Mouse (Mus musculus) liver, postnatal 0 days (tissue): ENCODE measurements around the gene Ncdn. TPM values are rescaled to one million over a fixed set of nuclear protein-coding genes. Genes with fewer than 3 reads are reported as not detected.

Source experiments
- ATAC-seq: fragments of 200-750 bp; cut with Nextera tagmentation; 2 replicates; pipeline ENCODE4 v1.8.0; 2017; ENCODE audit warnings: mild to moderate bottlenecking, moderate library complexity
- DNase-seq: peaks from one replicate; pipeline ENCODE4 v3.0.0-alpha.2; 2016
- H3K27ac ChIP-seq: fragments of 300-500 bp; sonication (generic); 2 replicates; pipeline ENCODE4 v1.5.1; 2014; ENCODE audit warnings: antibody characterized with exemption, moderate library complexity, mild to moderate bottlenecking, low read depth
- H3K27me3 ChIP-seq: fragments of 300-500 bp; sonication (generic); 2 replicates; pipeline ENCODE4 v1.6.1; 2014; ENCODE audit warnings: low read length, control low read depth, mixed read lengths; ENCODE audit not compliant: insufficient read depth
- H3K36me3 ChIP-seq: fragments of 300-500 bp; sonication (generic); replicated peaks from 2 replicates; pipeline ENCODE4 v1.6.1; 2014; ENCODE audit warnings: mild to moderate bottlenecking, control low read depth, low read length, moderate library complexity, mixed read lengths; ENCODE audit not compliant: insufficient read depth
- H3K4me1 ChIP-seq: fragments of 300-500 bp; sonication (generic); 2 replicates; pipeline ENCODE4 v1.6.1; 2014; ENCODE audit warnings: antibody characterized with exemption, mild to moderate bottlenecking, control low read depth; ENCODE audit not compliant: insufficient read depth
- H3K4me2 ChIP-seq: fragments of 300-500 bp; sonication (generic); 2 replicates; pipeline ENCODE4 v1.6.1; 2014; ENCODE audit warnings: low read depth, mild to moderate bottlenecking, low read length, moderate library complexity, mixed read lengths
- H3K4me3 ChIP-seq: fragments of 300-500 bp; sonication (generic); 2 replicates; pipeline ENCODE4 v1.5.1; 2014; ENCODE audit warnings: low read depth, low read length
- H3K9ac ChIP-seq: fragments of 300-500 bp; sonication (generic); replicated peaks from 2 replicates; pipeline ENCODE4 v1.6.1; 2014; ENCODE audit warnings: mild to moderate bottlenecking, moderate library complexity
- H3K9me3 ChIP-seq: fragments of 300-500 bp; sonication (generic); 2 replicates; pipeline ENCODE4 v1.6.1; 2016; ENCODE audit warnings: mild to moderate bottlenecking, control low read depth, low read length, mixed read lengths
- CTCF ChIP-seq: sonication (generic); IDR thresholded peaks from 2 replicates; pipeline ENCODE4 v1.5.1; 2016; ENCODE audit warnings: antibody characterized with exemption, low read depth
- EP300 ChIP-seq: IDR thresholded peaks from 2 replicates; pipeline ENCODE4 v1.6.1; 2016; ENCODE audit warnings: antibody characterized with exemption, low read depth, mild to moderate bottlenecking
- WGBS: fragments of 180-500 bp; shearing (Covaris S2); extraction: QIAGEN DNeasy Blood & Tissue Kit; methylation state at CpG from one replicate; pipeline ENCODE4 v1.1.7; 2014; ENCODE audit not compliant: insufficient replicate concordance; 5-methylcytosine and 5-hydroxymethylcytosine counted together
- polyA plus RNA-seq: library from polyadenylated mRNA; unstranded; fragments of >200 nt; fragmentation: Nextera tagmentation; extraction: Ambion mirVana; gene quantifications from 2 replicates; pipeline ENCODE4 v1.2.1, GENCODE M21; 2015

Ncdn gene
- polyA plus RNA-seq, 1 experiment from 2014 or later = 4.2 TPM

GRCm38 (mm10) chr4:126734001-126734603 lies 19.1 kb downstream of the Ncdn start:
- TF ChIP-seq EP300 (no peak), CTCF (no peak)
- Histone ChIP-seq H3K4me1 (peaks cover 17% of the 10 kb centered on the region; the same call in 1 of the 2 replicates), H3K4me3 (no peak overlapping the region), H3K4me2 (no peak overlapping the region), H3K36me3 (no peaks in the 10 kb centered on the region), H3K27ac (no peak overlapping the region), H3K9ac (no peak overlapping the region), H3K9me3 (no peaks in the 10 kb centered on the region), H3K27me3 (peaks cover 93% of the 10 kb centered on the region)
- 4% methylated on average over 16 of the region's 16 CpGs for WGBS
- no peak for DNase-seq
- ATAC-seq = no peak

- H3K27me3 ChIP-seq = peaks cover 84% of the 10 kb centered on the region
- H3K9me3 ChIP-seq = no peaks in the 10 kb centered on the region
- peak; percentile 59 for DNase-seq
- H3K27ac ChIP-seq = no peak overlapping the region
- H3K9ac ChIP-seq = no peak overlapping the region
- peaks cover 17% of the 10 kb centered on the region; the same call in 1 of the 2 replicates for H3K4me1 ChIP-seq
- ATAC-seq = peak; percentile 62; the same call in 1 of the 2 replicates
- WGBS = 6% methylated on average over 26 of the region's 26 CpGs
- H3K4me2 ChIP-seq = 0 out of 2 replicates have a peak overlapping the region, but pooled peaks have one; percentile 35
- peak overlapping the region; percentile 11 for H3K4me3 ChIP-seq
- no peak for TF ChIP-seq EP300
- no peak for TF ChIP-seq CTCF
- H3K36me3 ChIP-seq = no peaks in the 10 kb centered on the region
Observed at GRCm38 (mm10) chr4:126732531-126733380, 20.5 kb downstream of the Ncdn start.

- Histone ChIP-seq H3K4me2 (0 out of 2 replicates have a peak overlapping the region, but pooled peaks have one; percentile 35), H3K4me3 (0 out of 2 replicates have a peak overlapping the region, but pooled peaks have one; percentile 11), H3K27me3 (peaks cover 79% of the 10 kb centered on the region), H3K36me3 (no peaks in the 10 kb centered on the region), H3K4me1 (peaks cover 17% of the 10 kb centered on the region; the same call in 1 of the 2 replicates), H3K9me3 (no peaks in the 10 kb centered on the region), H3K9ac (no peak overlapping the region), H3K27ac (no peak overlapping the region)
- WGBS = 4% methylated on average over 18 of the region's 18 CpGs
- ATAC-seq = no peak
- TF ChIP-seq CTCF = no peak
- TF ChIP-seq EP300 = no peak
- no peak for DNase-seq
Observed at GRCm38 (mm10) chr4:126732111-126732510, 21.1 kb downstream of the Ncdn start.

GRCm38 (mm10) chr4:126707439-126707826 lies 45.8 kb downstream of the Ncdn start:
- ATAC-seq = no peak
- H3K9me3 ChIP-seq = no peaks in the 10 kb centered on the region
- no peak overlapping the region for H3K4me2 ChIP-seq
- 84% methylated on average over 5 of the region's 5 CpGs for WGBS
- no peak overlapping the region for H3K27ac ChIP-seq
- no peaks in the 10 kb centered on the region for H3K27me3 ChIP-seq
- peaks cover 47% of the 10 kb centered on the region for H3K36me3 ChIP-seq
- H3K4me3 ChIP-seq = no peak overlapping the region
- no peak for DNase-seq
- no peak for TF ChIP-seq CTCF
- no peak for TF ChIP-seq EP300
- H3K9ac ChIP-seq = no peak overlapping the region
- H3K4me1 ChIP-seq = no peaks in the 10 kb centered on the region

- DNase-seq = no peak
- Histone ChIP-seq H3K4me1 (no peaks in the 10 kb centered on the region), H3K9ac (no peak overlapping the region), H3K9me3 (no peaks in the 10 kb centered on the region), H3K36me3 (peaks cover 47% of the 10 kb centered on the region), H3K27me3 (no peaks in the 10 kb centered on the region), H3K4me2 (no peak overlapping the region), H3K4me3 (no peak overlapping the region), H3K27ac (no peak overlapping the region)
- no peak for ATAC-seq
- 84% methylated on average over 12 of the region's 12 CpGs for WGBS
- TF ChIP-seq EP300 (no peak), CTCF (no peak)
Observed at GRCm38 (mm10) chr4:126706630-126707438, 46.4 kb downstream of the Ncdn start.

- Histone ChIP-seq H3K9ac (no peak overlapping the region), H3K4me1 (no peaks in the 10 kb centered on the region), H3K4me3 (no peak overlapping the region), H3K9me3 (no peaks in the 10 kb centered on the region), H3K27ac (no peak overlapping the region), H3K27me3 (no peaks in the 10 kb centered on the region), H3K36me3 (peaks cover 31% of the 10 kb centered on the region), H3K4me2 (no peak overlapping the region)
- TF ChIP-seq EP300 = no peak
- TF ChIP-seq CTCF = no peak
- ATAC-seq (no peak), DNase-seq (no peak)
- WGBS = 84% methylated on average over 4 of the region's 4 CpGs
Observed at GRCm38 (mm10) chr4:126696908-126697307, 56.3 kb downstream of the Ncdn start.

Other genes with a start within 250 kb of the Ncdn start
- gene Ago4, start 220.0 kb downstream of the Ncdn start, polyA plus RNA-seq = 0.38 and 0.63 TPM in 2 replicates
- gene Clspn, start 196.5 kb downstream of the Ncdn start, polyA plus RNA-seq = 17.2 and 20.6 TPM in 2 replicates
- 0.34 and 0.41 TPM in 2 replicates for gene 5730409E04Rik, start 143.6 kb downstream of the Ncdn start, polyA plus RNA-seq
- 218 and 239 TPM in 2 replicates for gene Psmb2, start 75.8 kb downstream of the Ncdn start, polyA plus RNA-seq
- not detected in 2 replicates for gene Tfap2e, start 17.2 kb downstream of the Ncdn start, polyA plus RNA-seq
- gene AU040320, start 106 bp upstream of the Ncdn start, polyA plus RNA-seq = 8.5 and 9.5 TPM in 2 replicates
- 2.9 and 4.4 TPM in 2 replicates for gene Zmym4, start 214.7 kb upstream of the Ncdn start, polyA plus RNA-seq